Mouse (Mus musculus) gastrocnemius, postnatal 25 days (tissue): ENCODE measurements around the gene Spp1. TPM values are rescaled to one million over a fixed set of nuclear protein-coding genes. Genes with fewer than 3 reads are reported as not detected.

ENCODE experiments used
- total RNA-seq, 2 experiments: library from RNA; stranded (reverse); gene quantifications; 1 replicate in 1 of 2; 2 replicates in 1 of 2; pipeline ENCODE4 v1.2.3; 2021

The Spp1 gene
- total RNA-seq, 2 experiments from 2014 or later: 2.6 to 3.3 TPM

Other genes starting within 250 kb of the Spp1 start
- gene Dmp1, start 232.5 kb upstream of the Spp1 start, total RNA-seq: 1 to 10 TPM; 2.0 to 2.2 TPM
- gene Ibsp, start 135.9 kb upstream of the Spp1 start, total RNA-seq: not detected
- gene Mepe, start 109.8 kb upstream of the Spp1 start, total RNA-seq: not detected
- 10 to 100 TPM; 11.8 to 13.4 TPM for gene Pkd2, start 24.3 kb downstream of the Spp1 start, total RNA-seq
- gene BC005561, start 73.2 kb downstream of the Spp1 start, total RNA-seq: 1 to 10 TPM; 3.7 to 4.7 TPM